Mouse (Mus musculus) kidney, embryonic 16.5 days (tissue): ENCODE measurements at regions not wholly inside any gene's neighbourhood (a gene's known extent, or its start where the extent isn't known, plus 50 kb on each side); places are given as distances from the start of the nearest gene placed in this dataset.

Source experiments
- ATAC-seq: fragments of 200-750 bp; cut with Nextera tagmentation; 2 replicates; pipeline ENCODE4 v1.8.0; 2017; ENCODE audit warnings: moderate TSS enrichment; ENCODE audit not compliant: low FRiP score, low TSS enrichment
- H3K27ac ChIP-seq: fragments of 300-500 bp; sonication (generic); 2 replicates; pipeline ENCODE4 v1.5.1; 2014; ENCODE audit warnings: low read length
- H3K27me3 ChIP-seq: fragments of 300-500 bp; sonication (generic); 2 replicates; pipeline ENCODE4 v1.6.1; 2014; ENCODE audit warnings: low read length, control low read depth, mixed read lengths; ENCODE audit not compliant: insufficient read depth
- H3K36me3 ChIP-seq: fragments of 300-500 bp; sonication (generic); 2 replicates; pipeline ENCODE4 v1.6.1; 2014; ENCODE audit warnings: low read length, control low read depth, mixed read lengths; ENCODE audit not compliant: insufficient read depth
- H3K4me1 ChIP-seq: fragments of 300-500 bp; sonication (generic); 2 replicates; pipeline ENCODE4 v1.6.1; 2014; ENCODE audit warnings: low read length, control low read depth, mixed read lengths; ENCODE audit not compliant: insufficient read depth
- H3K4me2 ChIP-seq: fragments of 300-500 bp; sonication (generic); replicated peaks from 2 replicates; pipeline ENCODE4 v1.6.1; 2014; ENCODE audit warnings: low read depth, low read length
- H3K4me3 ChIP-seq: fragments of 300-500 bp; sonication (generic); 2 replicates; pipeline ENCODE4 v1.5.1; 2014; ENCODE audit warnings: mild to moderate bottlenecking, low read length
- H3K9ac ChIP-seq: fragments of 300-500 bp; sonication (generic); replicated peaks from 2 replicates; pipeline ENCODE4 v1.6.1; 2014; ENCODE audit warnings: low read length
- H3K9me3 ChIP-seq: fragments of 300-500 bp; sonication (generic); 2 replicates; pipeline ENCODE4 v1.6.1; 2016; ENCODE audit warnings: low read length, control low read depth
- WGBS: fragments of 180-500 bp; shearing (Covaris S2); extraction: QIAGEN DNeasy Blood & Tissue Kit; methylation state at CpG from one replicate; pipeline ENCODE4 v1.1.7; 2014; 5-methylcytosine and 5-hydroxymethylcytosine counted together

DNA sequence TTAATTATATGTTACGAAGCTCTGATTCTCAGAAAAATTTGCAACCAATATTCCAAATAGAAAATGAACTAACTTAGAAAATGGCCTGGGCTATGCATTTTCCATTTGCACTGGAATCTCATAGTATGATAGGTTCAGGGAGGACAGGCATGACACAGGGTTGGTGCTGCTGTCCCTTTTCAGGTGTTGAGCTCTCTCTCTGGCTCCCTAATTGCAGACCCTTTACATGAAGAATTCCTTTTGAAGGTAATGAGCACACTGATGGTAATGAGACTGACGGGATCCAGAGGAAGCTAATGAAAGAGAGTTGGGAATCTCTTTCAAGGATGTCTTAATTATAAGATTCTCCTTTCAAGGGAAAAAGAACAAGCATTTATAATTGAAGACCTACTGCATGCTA is 87.6 kb downstream of the Serpinb8 start:
- Histone ChIP-seq H3K9ac (no peak overlapping the region), H3K27me3 (no peaks in the 10 kb centered on the region), H3K4me3 (no peak overlapping the region), H3K4me2 (no peak overlapping the region), H3K4me1 (no peaks in the 10 kb centered on the region), H3K27ac (no peak overlapping the region), H3K36me3 (no peaks in the 10 kb centered on the region), H3K9me3 (no peaks in the 10 kb centered on the region)
- 77% methylated on average over 2 of the region's 2 CpGs for WGBS
- ATAC-seq = no peak

DNA sequence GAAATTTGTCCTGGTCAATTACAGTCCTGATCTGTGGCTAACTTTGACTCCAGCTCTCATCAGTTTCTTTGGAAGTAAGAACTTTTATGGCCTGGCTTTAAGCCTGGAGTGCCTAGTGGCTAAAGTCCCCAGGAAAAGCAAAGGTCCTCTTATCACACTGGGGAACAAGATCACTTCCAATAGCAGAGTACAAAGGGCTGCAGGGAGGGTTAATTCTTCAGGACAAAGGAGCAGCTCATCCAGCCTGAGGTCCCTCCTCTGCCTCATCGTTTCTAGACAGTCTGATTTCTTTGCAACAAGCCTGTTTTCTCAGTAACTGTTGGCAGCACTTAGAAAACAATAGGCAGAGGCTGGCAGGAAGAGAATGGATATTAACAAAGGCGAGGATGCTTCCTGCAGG is 107.1 kb downstream of the Serpinb8 start:
- Histone ChIP-seq H3K27ac (no peak overlapping the region), H3K27me3 (no peaks in the 10 kb centered on the region), H3K4me2 (no peak overlapping the region), H3K9me3 (no peaks in the 10 kb centered on the region), H3K4me3 (no peak overlapping the region), H3K9ac (no peak overlapping the region), H3K4me1 (no peaks in the 10 kb centered on the region), H3K36me3 (no peaks in the 10 kb centered on the region)
- 53% methylated on average over 2 of the region's 2 CpGs for WGBS
- no peak for ATAC-seq

DNA sequence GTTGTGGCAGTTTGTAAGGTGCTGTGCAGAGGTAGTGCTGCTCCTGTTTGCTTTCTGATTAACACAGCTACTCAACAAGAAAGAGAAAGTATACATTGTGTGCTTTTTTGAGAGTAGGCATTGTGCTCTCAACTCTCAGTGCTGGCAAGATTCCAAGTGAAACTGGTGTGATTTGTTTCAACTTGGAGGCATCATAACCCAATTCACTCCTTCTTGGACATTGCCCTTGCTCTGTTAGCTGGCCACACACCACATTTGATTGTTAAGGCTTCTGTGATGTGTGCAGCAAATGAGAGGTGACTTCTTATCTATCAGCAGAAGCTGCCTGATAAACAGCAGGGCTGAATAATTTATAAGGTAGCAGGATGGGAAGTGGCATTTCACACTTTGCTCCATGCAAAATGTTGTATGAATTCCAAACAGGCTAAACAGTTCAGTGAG is 116.3 kb downstream of the Serpinb8 start:
- Histone ChIP-seq H3K27ac (no peak overlapping the region), H3K4me3 (no peak overlapping the region), H3K27me3 (no peaks in the 10 kb centered on the region), H3K9ac (no peak overlapping the region), H3K4me2 (no peak overlapping the region), H3K4me1 (no peaks in the 10 kb centered on the region), H3K36me3 (no peaks in the 10 kb centered on the region), H3K9me3 (no peaks in the 10 kb centered on the region)
- ATAC-seq = no peak

DNA sequence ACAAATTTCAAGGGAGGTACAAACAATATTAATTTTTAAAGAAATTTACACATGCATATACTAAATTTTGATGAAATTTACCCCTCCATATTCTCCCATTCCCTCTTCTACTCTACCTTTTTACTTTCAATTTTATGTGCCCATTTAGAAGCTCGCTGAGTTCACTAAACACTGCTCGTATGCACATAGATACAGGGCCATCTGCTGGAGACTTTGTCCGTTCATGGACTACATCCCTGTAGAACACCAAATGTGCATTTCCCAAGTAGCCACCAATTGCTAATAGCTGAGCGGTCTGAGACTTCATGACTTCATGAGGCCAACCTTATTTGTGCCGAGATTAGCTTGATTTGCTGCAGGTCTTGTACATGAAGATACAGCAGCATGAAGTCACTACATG is 118.8 kb downstream of the Serpinb8 start:
- no peak for ATAC-seq
- H3K27ac ChIP-seq = no peak overlapping the region
- no peaks in the 10 kb centered on the region for H3K4me1 ChIP-seq
- H3K4me2 ChIP-seq = no peak overlapping the region
- H3K9me3 ChIP-seq = no peaks in the 10 kb centered on the region
- 89% methylated on average over 5 of the region's 5 CpGs for WGBS
- H3K9ac ChIP-seq = no peak overlapping the region
- H3K36me3 ChIP-seq = no peaks in the 10 kb centered on the region
- H3K4me3 ChIP-seq = no peak overlapping the region
- H3K27me3 ChIP-seq = no peaks in the 10 kb centered on the region

DNA sequence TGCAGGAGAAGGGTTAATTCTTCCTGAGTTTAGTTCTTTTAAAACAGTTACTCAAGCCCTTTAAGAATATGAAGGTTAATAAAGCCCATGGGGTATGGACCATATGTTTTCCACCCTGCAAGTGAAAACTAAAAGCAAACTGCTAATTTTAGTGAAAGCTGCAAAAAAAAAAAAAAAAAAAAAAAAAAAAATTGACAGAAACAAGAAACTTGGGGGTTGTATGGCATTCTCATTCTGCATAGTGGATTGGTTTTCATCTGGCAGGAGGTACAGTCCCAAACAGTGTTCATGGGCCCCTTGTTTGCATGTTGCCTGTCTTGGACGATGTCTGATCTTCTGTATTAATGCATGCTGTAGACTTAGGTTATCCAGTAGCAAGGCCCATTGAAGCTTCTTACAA is 125.1 kb downstream of the Serpinb8 start:
- no peaks in the 10 kb centered on the region for H3K27me3 ChIP-seq
- no peaks in the 10 kb centered on the region for H3K9me3 ChIP-seq
- H3K4me1 ChIP-seq = no peaks in the 10 kb centered on the region
- no peak overlapping the region for H3K4me3 ChIP-seq
- H3K9ac ChIP-seq = no peak overlapping the region
- no peak overlapping the region for H3K27ac ChIP-seq
- no peak overlapping the region for H3K4me2 ChIP-seq
- no peaks in the 10 kb centered on the region for H3K36me3 ChIP-seq
- no peak for ATAC-seq
- 85% methylated on average over 1 of the region's 1 CpGs for WGBS

DNA sequence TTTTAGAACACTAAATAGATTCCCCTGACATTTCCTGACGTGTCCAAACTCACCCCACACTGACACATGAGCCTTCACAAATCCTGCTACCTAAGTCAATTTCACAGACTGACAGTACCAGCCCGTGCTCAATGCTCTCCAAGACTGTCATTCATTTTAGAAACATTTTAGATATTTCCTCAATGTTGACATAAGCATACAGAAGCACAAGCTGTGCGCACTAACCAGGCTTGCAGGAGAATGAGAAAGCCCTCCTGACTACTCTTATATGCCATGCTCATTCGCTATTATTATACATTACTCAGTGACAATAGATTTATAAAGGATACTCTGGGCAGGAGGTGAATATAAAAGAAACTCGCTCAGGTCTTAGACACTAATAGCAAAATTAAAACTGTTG is 129.5 kb downstream of the Serpinb8 start:
- Histone ChIP-seq H3K4me2 (no peak overlapping the region), H3K36me3 (no peaks in the 10 kb centered on the region), H3K27ac (no peak overlapping the region), H3K27me3 (no peaks in the 10 kb centered on the region), H3K4me1 (no peaks in the 10 kb centered on the region), H3K4me3 (no peak overlapping the region), H3K9ac (no peak overlapping the region), H3K9me3 (no peaks in the 10 kb centered on the region)
- 64% methylated on average over 5 of the region's 5 CpGs for WGBS
- ATAC-seq = no peak

DNA sequence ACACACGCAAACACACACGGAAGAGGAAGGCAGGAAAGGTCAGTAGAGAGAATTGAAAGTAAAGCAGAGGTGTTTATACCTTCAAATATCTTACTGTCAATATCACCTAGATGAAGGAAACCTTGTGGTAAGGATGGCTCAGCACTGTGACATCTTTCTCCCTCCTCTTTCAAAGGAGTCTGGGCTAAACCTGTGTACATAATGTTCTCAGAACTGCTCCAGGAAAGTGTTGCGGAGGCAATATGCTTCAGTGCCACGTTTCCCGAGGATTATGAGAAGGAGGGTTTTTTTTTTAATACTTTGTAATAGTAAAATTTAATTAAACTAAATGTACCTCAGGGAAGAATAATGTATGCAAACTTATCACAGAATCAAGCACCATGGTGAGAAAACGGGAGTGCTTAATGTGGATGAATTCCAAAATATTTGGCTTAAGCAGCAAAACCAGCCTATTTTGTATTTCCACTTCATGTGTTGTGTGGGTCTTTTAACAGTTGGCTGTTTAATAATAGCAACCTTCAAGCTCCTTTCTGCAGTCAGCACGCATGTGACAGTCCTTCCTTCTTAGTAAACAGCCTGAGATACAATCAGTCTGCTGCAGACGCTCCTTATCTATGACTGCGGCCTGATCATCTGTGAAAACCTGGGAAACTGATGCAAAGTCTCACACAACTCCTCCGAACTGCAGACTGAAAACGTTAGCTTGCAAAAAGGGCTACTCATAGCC is 138.5 kb downstream of the Serpinb8 start:
- ATAC-seq = no peak
- no peaks in the 10 kb centered on the region for H3K4me1 ChIP-seq
- H3K4me2 ChIP-seq = no peak overlapping the region
- WGBS = 80% methylated on average over 11 of the region's 11 CpGs
- H3K27ac ChIP-seq = no peak overlapping the region
- H3K27me3 ChIP-seq = no peaks in the 10 kb centered on the region
- H3K4me3 ChIP-seq = no peak overlapping the region
- H3K36me3 ChIP-seq = no peaks in the 10 kb centered on the region
- no peak overlapping the region for H3K9ac ChIP-seq
- no peaks in the 10 kb centered on the region for H3K9me3 ChIP-seq

DNA sequence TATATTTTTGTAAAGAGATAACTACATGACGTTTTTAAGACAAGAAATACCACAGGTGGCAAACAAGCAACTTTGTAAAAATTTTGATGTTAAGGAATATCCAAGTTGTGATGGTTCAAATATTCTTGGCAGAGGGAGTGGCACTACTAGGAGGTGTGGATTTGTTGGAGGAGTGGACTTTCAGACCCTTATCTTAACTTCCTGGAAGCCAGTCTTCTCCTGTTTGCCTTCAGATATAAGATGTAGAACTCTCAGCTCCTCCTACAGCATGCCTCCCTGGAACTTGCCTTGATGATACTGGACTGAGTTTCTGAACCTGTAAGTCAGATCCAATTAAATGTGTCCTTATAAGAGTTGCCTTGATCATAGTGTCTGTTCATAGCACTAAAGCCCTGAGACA is 175.5 kb downstream of the Serpinb8 start:
- 76% methylated on average over 1 of the region's 1 CpGs for WGBS
- Histone ChIP-seq H3K4me1 (no peaks in the 10 kb centered on the region), H3K4me2 (no peak overlapping the region), H3K9me3 (no peaks in the 10 kb centered on the region), H3K4me3 (no peak overlapping the region), H3K9ac (no peak overlapping the region), H3K36me3 (no peaks in the 10 kb centered on the region), H3K27me3 (no peaks in the 10 kb centered on the region), H3K27ac (no peak overlapping the region)
- no peak for ATAC-seq

DNA sequence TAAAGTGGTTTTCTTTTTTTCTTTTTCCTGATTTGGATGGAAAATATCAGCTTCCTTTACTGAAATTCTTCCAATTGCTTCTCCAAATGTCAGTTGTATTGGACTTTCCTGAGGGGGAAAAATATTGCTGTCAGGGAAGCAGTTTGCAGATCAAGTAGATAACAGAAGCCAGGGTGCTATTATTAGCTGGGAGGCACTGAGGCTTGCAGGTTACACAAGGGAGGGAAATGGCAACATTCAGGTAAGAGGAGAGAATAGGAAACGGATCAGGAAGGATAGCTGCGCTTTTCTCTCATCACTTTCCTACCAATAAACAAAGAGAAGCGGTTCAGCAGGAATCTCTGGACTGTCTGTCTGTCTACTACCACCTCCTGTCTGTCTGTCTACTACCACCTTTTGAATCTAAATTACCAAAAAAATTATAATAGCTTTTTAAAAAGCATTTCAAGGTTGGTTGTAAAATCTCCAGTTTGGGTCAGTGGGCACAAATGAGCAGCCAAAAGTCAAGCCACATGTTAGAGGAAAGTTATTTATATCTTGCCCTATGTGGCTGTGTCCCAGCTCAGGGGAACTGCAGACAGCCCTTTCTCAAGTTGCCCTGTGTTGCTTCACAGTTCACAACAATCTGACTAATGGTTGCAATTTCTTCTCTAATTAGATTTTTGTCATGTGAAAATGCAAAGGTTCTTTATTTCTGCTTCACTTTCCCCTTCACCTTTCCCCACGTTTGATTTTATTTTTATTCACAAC is 177.6 kb downstream of the Serpinb8 start:
- Histone ChIP-seq H3K27me3 (no peaks in the 10 kb centered on the region), H3K4me2 (no peak overlapping the region), H3K4me3 (no peak overlapping the region), H3K9ac (no peak overlapping the region), H3K4me1 (no peaks in the 10 kb centered on the region), H3K27ac (no peak overlapping the region), H3K36me3 (no peaks in the 10 kb centered on the region), H3K9me3 (no peaks in the 10 kb centered on the region)
- 57% methylated on average over 4 of the region's 4 CpGs for WGBS
- ATAC-seq = no peak

DNA sequence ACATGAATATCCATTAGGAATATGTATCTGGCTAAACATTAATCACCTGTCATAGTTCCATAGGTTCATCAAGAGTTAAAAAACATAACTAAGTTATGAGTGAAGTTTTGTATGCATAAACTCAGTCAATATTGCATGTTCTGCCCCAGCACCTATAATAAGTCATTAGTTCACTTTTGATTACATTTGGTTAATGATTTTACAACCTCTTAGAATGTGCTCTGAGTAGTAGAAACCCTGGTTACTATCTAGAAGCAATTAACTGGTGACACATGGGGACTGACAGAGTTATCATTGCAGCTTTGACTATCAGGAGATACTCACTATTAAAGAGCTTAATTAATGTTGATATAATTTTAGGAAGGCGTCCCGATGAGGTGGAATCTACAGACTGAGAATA is 183.2 kb downstream of the Serpinb8 start:
- ATAC-seq = no peak
- no peaks in the 10 kb centered on the region for H3K9me3 ChIP-seq
- WGBS = 87% methylated on average over 2 of the region's 2 CpGs
- H3K9ac ChIP-seq = no peak overlapping the region
- no peak overlapping the region for H3K4me3 ChIP-seq
- no peaks in the 10 kb centered on the region for H3K36me3 ChIP-seq
- H3K4me1 ChIP-seq = no peaks in the 10 kb centered on the region
- H3K4me2 ChIP-seq = no peak overlapping the region
- H3K27me3 ChIP-seq = no peaks in the 10 kb centered on the region
- no peak overlapping the region for H3K27ac ChIP-seq
